Mouse (Mus musculus) gastrocnemius, postnatal 10 days (tissue): ENCODE measurements around the gene Wee1. TPM values are rescaled to one million over a fixed set of nuclear protein-coding genes. Genes with fewer than 3 reads are reported as not detected.
"Not testable (repeated sequence)": the region's sequence is repeated elsewhere in the genome, so short reads cannot be mapped to it uniquely, and the experiment has no call there.

Experiments used
- DNase-seq: peaks from one replicate; pipeline ENCODE4 v3.0.0; 2021; ENCODE audit warnings: mixed read lengths
- total RNA-seq, 2 experiments: library from RNA; stranded (reverse); gene quantifications; 2 replicates each; pipeline ENCODE4 v1.2.3; 2021

Gene Wee1
- total RNA-seq, 2 experiments from 2014 or later, result 7.7 to 8.6 TPM

DNA sequence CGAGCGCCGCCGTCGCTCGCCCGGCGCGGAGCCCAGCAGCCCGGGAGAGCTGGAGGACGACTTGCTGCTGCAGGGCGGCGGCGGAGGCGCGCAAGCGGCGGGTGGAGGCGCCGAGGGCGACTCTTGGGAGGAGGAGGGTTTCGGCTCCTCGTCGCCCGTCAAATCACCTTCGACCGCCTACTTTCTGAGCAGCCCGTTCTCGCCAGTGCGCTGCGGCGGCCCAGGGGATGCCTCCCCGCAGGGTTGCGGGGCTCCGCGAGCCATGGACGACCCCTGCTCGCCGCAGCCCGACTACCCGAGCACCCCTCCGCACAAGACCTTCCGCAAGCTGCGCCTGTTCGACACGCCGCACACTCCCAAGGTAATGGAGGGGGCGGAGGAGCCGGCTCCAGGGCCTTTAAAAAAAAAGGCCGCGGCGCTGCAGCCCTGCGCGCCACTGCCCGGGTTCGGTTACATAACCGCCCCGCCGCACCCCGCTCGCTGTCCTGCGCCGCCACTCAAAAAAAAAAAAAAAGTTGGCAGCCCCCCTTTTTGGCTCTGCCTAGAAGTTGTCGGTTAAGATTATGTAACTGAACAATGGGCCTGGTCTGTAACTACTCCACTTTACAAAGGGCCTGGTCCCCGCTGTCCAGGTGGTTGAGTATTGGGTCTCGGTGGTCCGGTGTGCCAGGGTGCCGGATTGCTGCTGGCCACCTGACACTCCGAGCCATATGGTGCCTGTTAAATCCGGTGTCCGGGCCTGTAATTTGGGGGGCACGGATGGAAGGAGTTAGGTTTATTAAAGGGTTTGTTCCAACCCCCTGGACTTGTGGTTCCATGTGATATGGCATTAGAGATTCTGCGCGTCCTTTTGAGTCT is 948 bp downstream of the Wee1 start:
- peak; percentile 70 for DNase-seq

DNA sequence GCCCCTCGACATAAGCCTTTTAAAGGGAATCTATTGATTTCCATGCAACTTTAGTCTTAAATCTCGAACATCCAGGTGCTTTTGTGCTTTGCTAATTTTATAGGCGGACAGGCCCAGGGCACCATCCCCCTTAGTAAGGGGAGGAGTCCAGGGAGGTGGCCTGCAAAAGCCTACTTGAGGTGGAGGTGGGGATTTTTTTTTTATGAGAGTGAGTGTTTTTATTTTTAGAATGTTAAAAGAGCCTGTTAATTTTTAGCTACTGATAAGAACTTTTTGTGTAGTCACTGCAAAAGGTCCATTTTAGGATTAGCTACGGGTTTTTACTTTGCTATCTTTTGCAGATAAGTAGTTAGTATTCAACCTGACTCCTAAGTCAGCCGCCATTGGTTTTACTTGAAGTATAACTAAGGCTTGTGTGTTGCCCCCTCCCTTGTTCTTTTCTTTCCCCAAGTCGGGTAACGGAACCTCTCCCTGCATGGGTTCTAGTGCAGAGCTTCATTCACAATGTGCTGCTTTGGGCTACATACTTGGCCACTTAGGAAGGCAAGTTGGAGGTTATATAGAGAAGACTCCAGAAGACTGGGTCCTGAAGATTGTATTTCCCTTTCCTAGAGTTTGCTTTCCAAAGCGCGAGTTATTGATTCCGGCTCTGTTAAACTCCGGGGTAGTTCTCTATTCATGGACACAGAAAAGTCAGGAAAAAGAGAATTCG is 2.2 kb downstream of the Wee1 start:
- no peak for DNase-seq

- DNase-seq, result no peak
Measured at GRCm38 (mm10) chr7:110128566-110128965, 6.7 kb downstream of the Wee1 start.

GRCm38 (mm10) chr7:110132272-110132671 is 10.4 kb downstream of the Wee1 start:
- DNase-seq, result not testable (repeated sequence)

- no peak for DNase-seq
Measured at GRCm38 (mm10) chr7:110133988-110134387, 12.1 kb downstream of the Wee1 start.

- no peak for DNase-seq
Measured at GRCm38 (mm10) chr7:110138538-110138937, 16.7 kb downstream of the Wee1 start.

- no peak for DNase-seq
Measured at GRCm38 (mm10) chr7:110143863-110144262, 22.0 kb downstream of the Wee1 start.

GRCm38 (mm10) chr7:110152891-110153290 is 31.0 kb downstream of the Wee1 start:
- DNase-seq, result no peak

- peak; percentile 18 for DNase-seq
Measured at GRCm38 (mm10) chr7:110156712-110157260, 34.9 kb downstream of the Wee1 start.

GRCm38 (mm10) chr7:110157261-110157910 is 35.5 kb downstream of the Wee1 start:
- DNase-seq, result no peak

DNA sequence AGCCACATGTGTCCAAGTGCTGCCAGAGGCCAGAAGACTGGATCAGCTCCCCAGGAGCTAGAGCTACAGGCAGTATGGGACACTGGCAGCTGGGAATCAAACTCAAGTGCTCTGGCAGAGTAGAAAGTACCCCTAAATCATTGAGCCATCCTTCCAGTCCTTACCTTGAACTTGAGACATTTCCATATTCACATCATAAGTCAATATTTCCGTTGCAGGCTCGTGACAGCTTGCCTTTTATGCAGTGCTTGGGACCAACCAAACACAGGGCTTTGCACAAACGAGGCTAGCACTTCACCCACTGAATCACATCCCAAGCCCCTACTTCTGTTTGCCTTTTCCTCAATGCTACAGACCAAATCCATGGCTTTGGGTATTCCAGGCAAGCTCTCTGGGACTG is 36.2 kb downstream of the Wee1 start:
- no peak for DNase-seq

- DNase-seq, result not testable (repeated sequence)
Measured at GRCm38 (mm10) chr7:110160109-110160508, 38.3 kb downstream of the Wee1 start.

- no peak for DNase-seq
Measured at GRCm38 (mm10) chr7:110160601-110161000, 38.8 kb downstream of the Wee1 start.

DNA sequence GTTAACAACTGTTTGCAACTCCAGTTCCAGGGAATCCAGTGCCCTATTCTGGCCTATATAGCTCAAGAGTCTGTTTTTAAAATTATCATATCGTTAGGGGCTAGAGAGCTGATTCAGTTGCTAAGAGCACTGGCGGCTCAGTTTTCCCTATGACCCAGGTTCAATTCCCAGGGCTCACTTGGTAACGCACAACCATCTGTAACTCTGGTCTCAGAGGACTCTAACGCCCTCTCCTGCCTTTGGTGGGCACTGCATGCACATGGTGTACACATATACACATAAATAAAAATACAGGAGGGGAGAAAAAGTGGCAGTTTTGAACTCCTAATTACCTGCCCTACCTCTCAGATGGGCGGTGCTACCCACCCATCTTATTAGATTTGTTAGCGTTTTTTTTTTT is 41.2 kb downstream of the Wee1 start:
- no peak for DNase-seq

- peak; percentile 89 for DNase-seq
Measured at GRCm38 (mm10) chr7:110164103-110164681, 42.3 kb downstream of the Wee1 start.

- peak; percentile 94 for DNase-seq
Measured at GRCm38 (mm10) chr7:110164712-110165122, 42.9 kb downstream of the Wee1 start.

DNA sequence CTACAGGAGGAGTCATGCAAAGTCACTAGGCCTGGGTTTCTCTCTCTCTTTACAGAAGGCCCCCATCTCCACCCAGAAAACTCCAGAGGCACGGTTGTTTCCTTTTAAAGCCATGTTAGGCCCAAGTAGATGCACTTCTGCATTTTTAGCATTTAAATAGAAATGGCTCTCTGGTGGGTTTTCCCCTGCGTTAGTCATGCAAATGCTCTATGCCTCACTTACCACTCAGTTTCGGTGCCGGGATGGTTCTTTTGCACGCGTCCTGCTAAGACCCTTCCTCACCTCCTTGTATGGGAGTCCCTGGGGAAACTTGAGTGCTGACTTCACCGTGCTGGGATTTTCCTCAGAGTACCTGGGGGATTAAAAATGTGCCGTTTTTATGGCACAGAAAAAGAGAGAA is 44.4 kb downstream of the Wee1 start:
- DNase-seq, result no peak

DNA sequence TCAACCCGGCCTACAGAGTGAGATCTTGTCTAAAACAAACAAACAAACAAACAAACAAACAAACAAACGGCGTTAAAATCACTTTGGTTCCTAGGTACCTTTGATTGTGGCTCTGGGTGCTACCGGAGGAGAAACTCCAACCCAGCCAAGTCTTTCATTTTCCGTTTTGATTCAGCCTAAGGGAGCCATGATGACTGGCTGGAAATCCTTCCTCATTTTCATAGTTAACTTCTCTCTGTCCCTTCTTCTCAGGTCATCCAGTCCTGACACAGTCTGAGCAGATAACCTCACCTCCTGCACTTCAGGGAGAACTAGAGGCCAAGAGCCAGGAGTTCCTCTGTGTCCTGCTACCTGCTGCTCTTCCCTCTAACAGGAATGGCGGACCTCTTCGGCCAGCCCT is 57.4 kb downstream of the Wee1 start:
- DNase-seq, result no peak

GRCm38 (mm10) chr7:110180613-110181012 is 58.8 kb downstream of the Wee1 start:
- DNase-seq, result no peak

GRCm38 (mm10) chr7:110181446-110181845 is 59.6 kb downstream of the Wee1 start:
- DNase-seq, result no peak

DNA sequence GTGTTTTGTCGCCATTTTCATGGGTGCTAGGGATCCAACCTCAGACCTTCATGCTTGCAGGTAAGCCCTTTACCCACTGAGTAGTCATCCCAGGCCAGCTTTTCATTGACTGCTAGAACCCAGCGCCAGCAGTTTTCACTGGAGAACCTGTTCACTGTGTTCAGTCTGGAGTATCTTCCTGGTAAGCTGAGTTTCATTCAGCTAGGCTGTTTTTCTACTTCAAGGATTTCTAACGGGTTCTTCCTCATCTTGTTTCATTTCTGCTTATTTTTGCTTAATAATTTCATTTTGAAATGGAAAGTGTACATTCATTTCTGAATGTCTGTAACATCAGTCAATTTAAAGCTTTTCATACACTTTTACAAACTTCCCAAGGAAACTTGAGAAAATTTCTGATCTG is 62.8 kb downstream of the Wee1 start:
- DNase-seq, result no peak

- DNase-seq, result no peak
Measured at GRCm38 (mm10) chr7:110189951-110190350, 68.1 kb downstream of the Wee1 start.
